Comparison of ENCODE assay signal across 10 mouse cellular contexts in genomic region chr12:26356191-26356590, GRCm38 (mm10). TPM values are rescaled to one million over a fixed set of nuclear protein-coding genes. Genes with fewer than 3 reads are reported as not detected.
DNase-seq lines count a peak whose midpoint lies in the region; ATAC-seq and TF ChIP-seq lines count a peak whose summit lies in the region.
"Had no signal": no experiment of that assay in that cellular context is flagged by ENCODE, and none has a peak within 500 bp of the region (broad histone marks: within the 10 kb centered on the region; RNA-seq: fewer than 3 reads in every experiment).

No protein-coding gene starts in this region.

- no peak overlapping the region for H3K4me2 ChIP-seq in forebrain, postnatal 0 days (ENCODE audit: low read depth)
- H3K4me2 ChIP-seq in forebrain, embryonic 13.5 days = no peak overlapping the region
- H3K4me2 ChIP-seq in heart, embryonic 15.5 days = no peak overlapping the region
- H3K4me2 ChIP-seq in liver, postnatal 0 days (ENCODE audit: low read depth, low read length) = no peak overlapping the region
- H3K4me2 ChIP-seq: midbrain, embryonic 13.5 days had no signal

- DNase-seq in forebrain, postnatal 0 days = no peak
- DNase-seq in adrenal gland, adult 18-20 months (ENCODE audit: low spot score in 2 of 2) = peak; percentile 10 to 36
- DNase-seq in liver, postnatal 0 days = peak; percentile 19
- no peak for DNase-seq in cerebellum, adult 9-10 months
- DNase-seq in layer of hippocampus, adult 9-11 months = no peak

- H3K4me1 ChIP-seq in forebrain, postnatal 0 days (ENCODE audit: insufficient read depth) = peaks cover 14% of the 10 kb centered on the region; the same call in 1 of the 2 replicates
- peaks cover 19% of the 10 kb centered on the region for H3K4me1 ChIP-seq in forebrain, embryonic 13.5 days
- H3K4me1 ChIP-seq in heart, embryonic 15.5 days (replicated peaks) = peaks cover 11% of the 10 kb centered on the region; the same call in 1 of the 2 replicates
- H3K4me1 ChIP-seq in liver, postnatal 0 days (ENCODE audit: insufficient read depth) = no peaks in the 10 kb centered on the region

- no peak for ATAC-seq in forebrain, postnatal 0 days
- no peak for ATAC-seq in forebrain, embryonic 13.5 days
- ATAC-seq in heart, embryonic 15.5 days (replicated peaks; ENCODE audit: insufficient number of reproducible peaks, insufficient read depth, low FRiP score, low read depth) = no peak
- ATAC-seq in liver, postnatal 0 days = peak; percentile 33; the same call in 1 of the 2 replicates
- no peak for ATAC-seq in activated CD4-positive, CD25-positive, alpha-beta regulatory T cell, adult 4 months
- ATAC-seq: midbrain, embryonic 13.5 days had no signal

- TF ChIP-seq CTCF in forebrain, postnatal 0 days (IDR thresholded peaks at IDR 0.05; ENCODE audit: low read depth) = no peak
- TF ChIP-seq CTCF in liver, postnatal 0 days (IDR thresholded peaks at IDR 0.05; ENCODE audit: low read depth) = no peak

- H3K9me3 ChIP-seq in forebrain, postnatal 0 days (ENCODE audit: low read length) = no peaks in the 10 kb centered on the region
- no peaks in the 10 kb centered on the region for H3K9me3 ChIP-seq in forebrain, embryonic 13.5 days (replicated peaks)
- no peaks in the 10 kb centered on the region for H3K9me3 ChIP-seq in heart, embryonic 15.5 days (replicated peaks)
- no peaks in the 10 kb centered on the region for H3K9me3 ChIP-seq in liver, postnatal 0 days (ENCODE audit: low read length)
- H3K9me3 ChIP-seq: midbrain, embryonic 13.5 days had no signal

- H3K9ac ChIP-seq in forebrain, postnatal 0 days = no peak overlapping the region
- H3K9ac ChIP-seq in forebrain, embryonic 13.5 days = no peak overlapping the region
- no peak overlapping the region for H3K9ac ChIP-seq in heart, embryonic 15.5 days
- no peak overlapping the region for H3K9ac ChIP-seq in liver, postnatal 0 days (replicated peaks)
- H3K9ac ChIP-seq: midbrain, embryonic 13.5 days had no signal

- 88% methylated on average over 7 of the region's 7 CpGs for WGBS in forebrain, postnatal 0 days
- 85% methylated on average over 7 of the region's 7 CpGs for WGBS in forebrain, embryonic 13.5 days
- 48% methylated on average over 7 of the region's 7 CpGs for WGBS in heart, embryonic 15.5 days
- 64% methylated on average over 7 of the region's 7 CpGs for WGBS in liver, postnatal 0 days (ENCODE audit: insufficient replicate concordance)

- no peak for TF ChIP-seq EP300 in liver, postnatal 0 days (IDR thresholded peaks at IDR 0.05; ENCODE audit: low read depth)

- peak overlapping the region; percentile 74 for H3K27ac ChIP-seq in forebrain, postnatal 0 days (ENCODE audit: low read depth, low read length)
- H3K27ac ChIP-seq in forebrain, embryonic 13.5 days = no peak overlapping the region
- H3K27ac ChIP-seq in heart, embryonic 15.5 days = 0 out of 2 replicates have a peak overlapping the region, but pooled peaks have one; percentile 8
- no peak overlapping the region for H3K27ac ChIP-seq in liver, postnatal 0 days (ENCODE audit: low read depth)
- H3K27ac ChIP-seq: midbrain, embryonic 13.5 days had no signal

- no peaks in the 10 kb centered on the region for H3K27me3 ChIP-seq in forebrain, postnatal 0 days (ENCODE audit: insufficient read depth, low read length)
- no peaks in the 10 kb centered on the region for H3K27me3 ChIP-seq in forebrain, embryonic 13.5 days
- no peaks in the 10 kb centered on the region for H3K27me3 ChIP-seq in heart, embryonic 15.5 days
- no peaks in the 10 kb centered on the region for H3K27me3 ChIP-seq in liver, postnatal 0 days (ENCODE audit: insufficient read depth, low read length)
- H3K27me3 ChIP-seq: midbrain, embryonic 13.5 days had no signal

- no peak overlapping the region for H3K4me3 ChIP-seq in forebrain, postnatal 0 days (ENCODE audit: low read depth, low read length)
- H3K4me3 ChIP-seq in forebrain, embryonic 13.5 days = no peak overlapping the region
- H3K4me3 ChIP-seq in heart, embryonic 15.5 days = no peak overlapping the region
- no peak overlapping the region for H3K4me3 ChIP-seq in liver, postnatal 0 days (ENCODE audit: low read depth, low read length)
- H3K4me3 ChIP-seq: erythroblast, embryonic 14.5 days; midbrain, embryonic 13.5 days had no signal

- H3K36me3 ChIP-seq in forebrain, postnatal 0 days (ENCODE audit: insufficient read depth) = 0 out of 2 replicates have a peak, but pooled peaks cover 4% of the 10 kb centered on the region
- H3K36me3 ChIP-seq in forebrain, embryonic 13.5 days (ENCODE audit: poor library complexity, severe bottlenecking) = peaks cover 11% of the 10 kb centered on the region; the same call in 1 of the 2 replicates
- H3K36me3 ChIP-seq in heart, embryonic 15.5 days = no peaks in the 10 kb centered on the region
- H3K36me3 ChIP-seq in liver, postnatal 0 days (replicated peaks; ENCODE audit: insufficient read depth, low read length) = no peaks in the 10 kb centered on the region

RNA-seq across cellular contexts. Expression of gene Rnf144a, which starts 58.9 kb away (rescaled TPM):
- total RNA-seq in forebrain, postnatal 0 days (2014; rRNA removed) = 27.4 and 39.1 TPM in 2 replicates
- 16.4 and 23.1 TPM in 2 replicates for polyA plus RNA-seq in forebrain, postnatal 0 days (2015; fragmentation: Nextera tagmentation; extraction: Ambion mirVana)
- polyA plus RNA-seq in forebrain, embryonic 13.5 days (2015; fragmentation: Nextera tagmentation; extraction: Ambion mirVana) = 36.8 and 40.3 TPM in 2 replicates
- 10 to 100 TPM; 18.6 to 19.2 TPM for total RNA-seq in adrenal gland, adult 18-20 months (2021)
- 11.8 and 16.6 TPM in 2 replicates for polyA plus RNA-seq in heart, embryonic 15.5 days (2015; fragmentation: Nextera tagmentation; extraction: Ambion mirVana)
- polyA plus RNA-seq in liver, postnatal 0 days (2015; fragmentation: Nextera tagmentation; extraction: Ambion mirVana) = 3.1 and 3.2 TPM in 2 replicates
- 1 to 10 TPM; 3.2 to 5.1 TPM for polyA plus RNA-seq in activated CD4-positive, CD25-positive, alpha-beta regulatory T cell, adult 4 months (2017; shearing (Covaris generic))
- polyA plus RNA-seq: erythroblast, embryonic 14.5 days had no signal

Comparison
In these comparisons a context has a peak if more than half of its experiments do, and no peak if none do; other contexts are left out.
1. H3K27ac ChIP-seq: peak in forebrain, postnatal 0 days (single experiment) and heart, embryonic 15.5 days (single experiment); none in forebrain, embryonic 13.5 days (single experiment) and liver, postnatal 0 days (single experiment).
2. DNase-seq: peak in adrenal gland, adult 18-20 months (2 of 2) and liver, postnatal 0 days (single experiment); none in forebrain, postnatal 0 days (single experiment), cerebellum, adult 9-10 months (single experiment) and layer of hippocampus, adult 9-11 months (single experiment).